Mouse (Mus musculus) liver, embryonic 16.5 days (tissue): ENCODE measurements around the gene Preb. TPM values are rescaled to one million over a fixed set of nuclear protein-coding genes. Genes with fewer than 3 reads are reported as not detected.

Experiments
- ATAC-seq: fragments of 200-750 bp; cut with Nextera tagmentation; 2 replicates; pipeline ENCODE4 v1.8.0; 2017; ENCODE audit warnings: low read depth, mild to moderate bottlenecking, moderate number of reproducible peaks, moderate library complexity
- H3K27ac ChIP-seq: fragments of 300-500 bp; sonication (generic); 2 replicates; pipeline ENCODE4 v1.5.1; 2014; ENCODE audit warnings: mild to moderate bottlenecking, low read length
- H3K27me3 ChIP-seq: fragments of 300-500 bp; sonication (generic); 2 replicates; pipeline ENCODE4 v1.6.1; 2014; ENCODE audit warnings: low read depth, low read length, mixed read lengths; ENCODE audit not compliant: control insufficient read depth, insufficient read depth
- H3K36me3 ChIP-seq: fragments of 300-500 bp; sonication (generic); 2 replicates; pipeline ENCODE4 v1.6.1; 2014; ENCODE audit warnings: mild to moderate bottlenecking; ENCODE audit not compliant: control insufficient read depth, insufficient read depth
- H3K4me1 ChIP-seq: fragments of 300-500 bp; sonication (generic); 2 replicates; pipeline ENCODE4 v1.6.1; 2014; ENCODE audit warnings: low read depth, low read length, mixed read lengths; ENCODE audit not compliant: control insufficient read depth
- H3K4me2 ChIP-seq: fragments of 300-500 bp; sonication (generic); 2 replicates; pipeline ENCODE4 v1.6.1; 2014; ENCODE audit warnings: low read depth, low read length, mixed read lengths
- H3K4me3 ChIP-seq: fragments of 300-500 bp; sonication (generic); 2 replicates; pipeline ENCODE4 v1.5.1; 2014; ENCODE audit warnings: low read depth, mild to moderate bottlenecking, low read length
- H3K9ac ChIP-seq: fragments of 300-500 bp; sonication (generic); 2 replicates; pipeline ENCODE4 v1.6.1; 2014; ENCODE audit warnings: low read depth, low read length
- H3K9me3 ChIP-seq: fragments of 300-500 bp; sonication (generic); replicated peaks from 2 replicates; pipeline ENCODE4 v1.6.1; 2016; ENCODE audit warnings: low read length; ENCODE audit not compliant: control insufficient read depth
- WGBS: fragments of 180-500 bp; shearing (Covaris S2); extraction: QIAGEN DNeasy Blood & Tissue Kit; methylation state at CpG from one replicate; pipeline ENCODE4 v1.1.7; 2014; ENCODE audit not compliant: insufficient replicate concordance; 5-methylcytosine and 5-hydroxymethylcytosine counted together
- polyA plus RNA-seq: library from polyadenylated mRNA; unstranded; fragments of >200 nt; fragmentation: Nextera tagmentation; extraction: Ambion mirVana; gene quantifications from 2 replicates; pipeline ENCODE4 v1.2.1, GENCODE M21; 2015

Preb gene
- polyA plus RNA-seq, 1 experiment from 2014 or later = 102 TPM

- H3K27ac ChIP-seq = peak overlapping the region; percentile 46
- H3K4me2 ChIP-seq = peak overlapping the region; percentile 84
- 80% methylated on average over 2 of the region's 2 CpGs for WGBS
- peaks cover 27% of the 10 kb centered on the region for H3K4me1 ChIP-seq
- no peak for ATAC-seq
- H3K9ac ChIP-seq = no peak overlapping the region
- H3K27me3 ChIP-seq = no peaks in the 10 kb centered on the region
- H3K36me3 ChIP-seq = peaks cover 9% of the 10 kb centered on the region
- no peaks in the 10 kb centered on the region for H3K9me3 ChIP-seq
- H3K4me3 ChIP-seq = peak overlapping the region; percentile 89
Measured at GRCm38 (mm10) chr5:30960814-30961213, 653 bp upstream of the Preb start.

- WGBS = 25% methylated on average over 19 of the region's 19 CpGs
- H3K27me3 ChIP-seq = no peaks in the 10 kb centered on the region
- peak overlapping the region; percentile 84 for H3K4me2 ChIP-seq
- ATAC-seq = no peak
- no peaks in the 10 kb centered on the region for H3K9me3 ChIP-seq
- H3K4me3 ChIP-seq = peak overlapping the region; percentile 89
- peaks cover 25% of the 10 kb centered on the region for H3K4me1 ChIP-seq
- peaks cover 22% of the 10 kb centered on the region for H3K36me3 ChIP-seq
- peak overlapping the region; percentile 91 for H3K9ac ChIP-seq
- H3K27ac ChIP-seq = peak overlapping the region; percentile 80
Measured at GRCm38 (mm10) chr5:30959198-30959854, 835 bp downstream of the Preb start.

- Histone ChIP-seq H3K27ac (no peak overlapping the region), H3K9ac (no peak overlapping the region), H3K4me3 (no peak overlapping the region), H3K9me3 (no peaks in the 10 kb centered on the region), H3K27me3 (no peaks in the 10 kb centered on the region), H3K36me3 (peaks cover 27% of the 10 kb centered on the region), H3K4me2 (peak overlapping the region; percentile 42), H3K4me1 (peaks cover 25% of the 10 kb centered on the region)
- 80% methylated on average over 6 of the region's 6 CpGs for WGBS
- ATAC-seq = no peak
Measured at GRCm38 (mm10) chr5:30957891-30958290, 2.3 kb downstream of the Preb start.

- no peak for ATAC-seq
- Histone ChIP-seq H3K27ac (no peak overlapping the region), H3K9me3 (no peaks in the 10 kb centered on the region), H3K27me3 (no peaks in the 10 kb centered on the region), H3K4me2 (no peak overlapping the region), H3K36me3 (peaks cover 27% of the 10 kb centered on the region), H3K4me1 (peaks cover 21% of the 10 kb centered on the region), H3K9ac (no peak overlapping the region), H3K4me3 (no peak overlapping the region)
- WGBS = 83% methylated on average over 6 of the region's 6 CpGs
Measured at GRCm38 (mm10) chr5:30955751-30956150, 4.4 kb downstream of the Preb start.

- WGBS = 84% methylated on average over 9 of the region's 9 CpGs
- Histone ChIP-seq H3K4me2 (no peak overlapping the region), H3K27ac (no peak overlapping the region), H3K9me3 (no peaks in the 10 kb centered on the region), H3K36me3 (peaks cover 27% of the 10 kb centered on the region), H3K4me1 (peaks cover 22% of the 10 kb centered on the region), H3K27me3 (no peaks in the 10 kb centered on the region), H3K4me3 (no peak overlapping the region), H3K9ac (no peak overlapping the region)
- no peak for ATAC-seq
Measured at GRCm38 (mm10) chr5:30954556-30954955, 5.6 kb downstream of the Preb start.

- Histone ChIP-seq H3K4me2 (no peak overlapping the region), H3K36me3 (peaks cover 27% of the 10 kb centered on the region), H3K9ac (no peak overlapping the region), H3K4me3 (no peak overlapping the region), H3K27me3 (no peaks in the 10 kb centered on the region), H3K4me1 (peaks cover 22% of the 10 kb centered on the region), H3K27ac (no peak overlapping the region), H3K9me3 (no peaks in the 10 kb centered on the region)
- 84% methylated on average over 6 of the region's 6 CpGs for WGBS
- no peak for ATAC-seq
Measured at GRCm38 (mm10) chr5:30954065-30954464, 6.1 kb downstream of the Preb start.

GRCm38 (mm10) chr5:30952551-30952950 lies 7.6 kb downstream of the Preb start:
- WGBS = 62% methylated on average over 5 of the region's 5 CpGs
- H3K27ac ChIP-seq = no peak overlapping the region

GRCm38 (mm10) chr5:30951706-30952105 lies 8.5 kb downstream of the Preb start:
- no peak overlapping the region for H3K27ac ChIP-seq
- 66% methylated on average over 6 of the region's 6 CpGs for WGBS
- ATAC-seq = no peak
- no peaks in the 10 kb centered on the region for H3K9me3 ChIP-seq
- H3K4me1 ChIP-seq = peaks cover 12% of the 10 kb centered on the region
- H3K4me2 ChIP-seq = no peak overlapping the region
- H3K9ac ChIP-seq = no peak overlapping the region
- peaks cover 20% of the 10 kb centered on the region for H3K36me3 ChIP-seq
- no peak overlapping the region for H3K4me3 ChIP-seq
- H3K27me3 ChIP-seq = no peaks in the 10 kb centered on the region

More at GRCm38 (mm10) chr5:30952551-30952950, 7.6 kb downstream of the Preb start:
- Histone ChIP-seq H3K4me1 (peaks cover 12% of the 10 kb centered on the region), H3K4me2 (no peak overlapping the region), H3K9me3 (no peaks in the 10 kb centered on the region), H3K9ac (no peak overlapping the region), H3K27me3 (no peaks in the 10 kb centered on the region), H3K4me3 (no peak overlapping the region), H3K36me3 (peaks cover 21% of the 10 kb centered on the region)
- no peak for ATAC-seq

- no peak for ATAC-seq
- peak overlapping the region; percentile 12; the same call in 1 of the 2 replicates for H3K4me3 ChIP-seq
- peaks cover 1% of the 10 kb centered on the region; the same call in 1 of the 2 replicates for H3K27me3 ChIP-seq
- H3K4me1 ChIP-seq = peaks cover 12% of the 10 kb centered on the region
- peaks cover 19% of the 10 kb centered on the region for H3K36me3 ChIP-seq
- WGBS = 93% methylated on average over 2 of the region's 2 CpGs
- H3K9ac ChIP-seq = no peak overlapping the region
- H3K4me2 ChIP-seq = peak overlapping the region; percentile 95
- H3K9me3 ChIP-seq = no peaks in the 10 kb centered on the region
- no peak overlapping the region for H3K27ac ChIP-seq
Measured at GRCm38 (mm10) chr5:30950922-30951321, 9.2 kb downstream of the Preb start.
